Mouse (Mus musculus) c-Kit-positive CD71-positive TER-119-negative erythroid progenitor cells, embryonic 14.5 days (primary cell): ENCODE measurements around the gene Arxes2.
"Not testable (repeated sequence)": the region's sequence is repeated elsewhere in the genome, so short reads cannot be mapped to it uniquely, and the experiment has no call there.

Experiments used
- DNase-seq: peaks from one replicate; pipeline ENCODE4 v3.0.0-alpha.2; 2013; ENCODE audit warnings: low read depth

The Arxes2 gene

GRCm38 (mm10) chrX:136032799-136033763 is 39.5 kb downstream of the Arxes2 start, which contains the start of gene Arxes1:
Arxes1 (plus strand) TSS chrX:136033367.
- DNase-seq = not testable (repeated sequence)

DNA sequence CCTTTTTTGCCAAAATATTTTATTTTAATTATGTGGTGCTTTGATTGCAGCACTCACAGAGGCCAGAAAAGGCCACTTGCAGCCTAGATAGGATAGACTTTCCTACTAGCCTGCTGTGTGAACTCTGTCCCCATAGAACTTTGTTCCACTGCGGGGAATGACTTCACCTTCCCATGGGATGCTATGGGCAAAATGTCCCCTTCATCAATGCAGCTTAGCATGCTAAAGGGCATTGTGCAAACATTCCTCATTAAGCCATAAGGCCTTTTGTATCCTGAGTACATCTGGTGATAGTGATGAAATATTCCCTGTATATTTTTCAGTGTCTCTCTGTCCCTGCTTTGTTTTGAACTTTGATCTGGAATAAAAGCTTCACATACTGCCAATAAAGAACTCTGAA is 50.1 kb downstream of the Arxes2 start:
- DNase-seq = no peak
